Mouse (Mus musculus) gastrocnemius, postnatal 10 days (tissue): ENCODE measurements around the gene Tomt. TPM values are rescaled to one million over a fixed set of nuclear protein-coding genes. Genes with fewer than 3 reads are reported as not detected.

Experiments used
- DNase-seq: peaks from one replicate; pipeline ENCODE4 v3.0.0; 2021; ENCODE audit warnings: mixed read lengths
- microRNA-seq, 2 experiments: library from miRNA; unstranded; fragments of <30 nt; microRNA quantifications; one replicate each; pipeline ENCODE4 v1.2.0; 2021
- total RNA-seq, 2 experiments: library from RNA; stranded (reverse); gene quantifications; 2 replicates each; pipeline ENCODE4 v1.2.3; 2021

The Tomt gene
- total RNA-seq, 2 experiments from 2014 or later, result not detected

DNA sequence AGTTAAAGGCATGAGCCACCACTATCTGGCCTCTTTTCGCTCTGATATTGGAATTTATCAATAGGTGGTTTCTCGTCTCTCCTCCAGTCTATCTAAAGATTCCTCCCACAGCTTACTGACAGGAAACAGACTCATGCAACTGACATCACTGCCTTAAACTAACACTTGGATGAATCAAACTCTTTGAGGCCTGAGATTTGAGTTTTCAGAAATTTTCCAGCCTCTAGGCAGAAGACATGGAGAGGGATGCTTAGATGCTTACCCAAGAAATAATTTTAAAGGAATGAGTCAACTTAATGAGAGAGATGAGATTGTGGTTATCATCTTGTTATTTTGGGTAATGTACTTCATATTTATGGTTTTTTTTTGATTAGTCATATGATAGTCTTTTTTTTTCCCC is 52.3 kb downstream of the Tomt start:
- DNase-seq, result no peak

DNA sequence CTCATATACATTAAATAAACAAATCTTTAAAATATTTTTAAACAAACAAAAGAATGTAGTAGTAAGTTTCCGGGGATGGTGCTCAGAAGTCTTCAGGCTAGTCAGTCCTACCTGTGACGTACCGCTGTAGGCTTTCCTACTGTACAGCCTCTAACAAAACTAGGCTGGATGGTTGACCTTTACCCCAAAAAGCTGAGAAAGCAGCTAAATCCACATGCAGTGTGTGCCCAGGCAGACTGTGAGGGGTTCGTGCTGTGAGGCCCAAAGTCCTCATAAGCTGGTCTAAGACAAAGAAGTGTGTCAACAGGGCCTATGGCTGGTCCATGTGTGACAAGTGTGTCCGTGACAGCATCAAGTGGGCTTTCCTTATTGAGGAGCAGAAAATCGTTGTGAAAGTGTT is 53.3 kb downstream of the Tomt start:
- no peak for DNase-seq

DNA sequence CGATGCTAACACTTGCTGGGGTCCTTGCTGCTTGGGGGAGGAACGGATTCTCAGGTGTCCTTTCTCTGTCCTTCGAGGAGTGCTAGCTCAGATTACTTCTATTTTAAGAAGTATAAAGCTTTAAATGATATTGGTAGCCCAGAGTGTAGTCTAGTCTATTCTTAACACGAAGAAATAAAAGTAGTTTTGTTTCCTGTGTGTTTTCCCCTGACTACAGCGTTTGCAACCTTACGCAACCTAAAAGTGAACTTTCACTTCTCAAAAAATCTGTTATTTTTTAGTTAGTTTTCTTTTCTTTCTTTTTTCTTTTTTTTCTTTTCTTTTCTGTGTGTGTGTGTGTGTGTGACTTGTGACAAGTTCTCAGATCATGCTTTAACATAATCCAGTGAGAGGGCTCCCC is 54.5 kb downstream of the Tomt start:
- no peak for DNase-seq

Small RNA genes lying within 50 kb of the gene (microRNA-seq; reads per million reads assigned to microRNA genes)
- gene Gm22655, result 0 reads per million in 2 experiments

Other genes with a start within 250 kb of the Tomt start
- gene Clpb, start 242.7 kb downstream of the Tomt start, total RNA-seq, result 10 to 100 TPM; 30.7 to 38.7 TPM
- under 1 TPM in 1 of 2 experiments, not detected in 1; 0.14 TPM for gene Phox2a, start 88.0 kb downstream of the Tomt start, total RNA-seq
- gene Inppl1, start 68.1 kb downstream of the Tomt start, total RNA-seq, result 10 to 100 TPM; 76.2 to 89.2 TPM
- gene Folr2, start 49.2 kb downstream of the Tomt start, total RNA-seq, result 1 to 10 TPM; 4.2 to 6.0 TPM
- gene Anapc15, start 42.6 kb downstream of the Tomt start, total RNA-seq, result 10 to 100 TPM; 23.1 to 23.8 TPM
- 1 to 10 TPM; 1.7 to 2.4 TPM for gene Folr1, start 35.6 kb downstream of the Tomt start, total RNA-seq
- 100 to 1,000 TPM; 101 to 114 TPM for gene Lamtor1, start 455 bp downstream of the Tomt start, total RNA-seq
- 1 to 10 TPM; 2.3 to 3.6 TPM for gene Lrrc51, start 27.5 kb upstream of the Tomt start, total RNA-seq
- gene Numa1, start 27.8 kb upstream of the Tomt start, total RNA-seq, result 10 to 100 TPM; 71.8 to 80.7 TPM
- 1 to 10 TPM; 2.3 to 3.5 TPM for gene Il18bp, start 112.3 kb upstream of the Tomt start, total RNA-seq
- 10 to 100 TPM; 18.8 to 25.8 TPM for gene Rnf121, start 159.1 kb upstream of the Tomt start, total RNA-seq
- 10 to 100 TPM in 1 of 2 experiments, 1 to 10 TPM in 1; 5.9 to 11.9 TPM for gene Xndc1, start 159.2 kb upstream of the Tomt start, total RNA-seq
- gene Xntrpc, start 159.4 kb upstream of the Tomt start, total RNA-seq, result under 1 TPM; 0.75 to 0.95 TPM
- gene Trpc2, start 176.8 kb upstream of the Tomt start, total RNA-seq, result under 1 TPM; 0.07 to 0.52 TPM
- 100 to 1,000 TPM; 264 to 297 TPM for gene Art1, start 195.4 kb upstream of the Tomt start, total RNA-seq
- gene Art5, start 203.1 kb upstream of the Tomt start, total RNA-seq, result 1 to 10 TPM; 8.2 to 8.4 TPM
- not detected for gene Chrna10, start 210.5 kb upstream of the Tomt start, total RNA-seq